Mouse (Mus musculus) limb, embryonic 11.5 days (tissue): ENCODE data around the gene Pex1. TPM values are rescaled to one million over a fixed set of nuclear protein-coding genes. Genes with fewer than 3 reads are reported as not detected.
A peak's percentile ranks its signal among the peaks of the same experiment; 100 is the strongest.
"Not testable (repeated sequence)": the region's sequence is repeated elsewhere in the genome, so short reads cannot be mapped to it uniquely, and the experiment has no call there.

Experiments
- ATAC-seq: fragments of 200-750 bp; cut with Nextera tagmentation; 2 replicates; pipeline ENCODE4 v1.8.0; 2017; ENCODE audit warnings: low read depth; ENCODE audit not compliant: insufficient number of reproducible peaks, low FRiP score, low TSS enrichment
- DNase-seq: peaks from one replicate; pipeline ENCODE4 v3.0.0-alpha.2; 2015; ENCODE audit warnings: low spot score
- H3K27ac ChIP-seq: fragments of 300-500 bp; sonication (generic); replicated peaks from 2 replicates; pipeline ENCODE4 v1.5.1; 2014; ENCODE audit warnings: low read depth, mild to moderate bottlenecking, low read length
- H3K27me3 ChIP-seq: fragments of 300-500 bp; sonication (generic); 2 replicates; pipeline ENCODE4 v1.6.1; 2014; ENCODE audit warnings: mild to moderate bottlenecking, low read length, mixed read lengths; ENCODE audit not compliant: control insufficient read depth, insufficient read depth
- H3K36me3 ChIP-seq: fragments of 300-500 bp; sonication (generic); 2 replicates; pipeline ENCODE4 v1.6.1; 2014; ENCODE audit warnings: mild to moderate bottlenecking, low read length, moderate library complexity, mixed read lengths; ENCODE audit not compliant: control insufficient read depth, insufficient read depth
- H3K4me1 ChIP-seq: fragments of 300-500 bp; sonication (generic); 2 replicates; pipeline ENCODE4 v1.6.1; 2014; ENCODE audit warnings: low read length, mixed read lengths; ENCODE audit not compliant: control insufficient read depth, insufficient read depth
- H3K4me2 ChIP-seq: fragments of 300-500 bp; sonication (generic); 2 replicates; pipeline ENCODE4 v1.6.1; 2014; ENCODE audit warnings: low read depth, mild to moderate bottlenecking, moderate library complexity; ENCODE audit not compliant: severe bottlenecking
- H3K4me3 ChIP-seq: fragments of 300-500 bp; sonication (generic); 2 replicates; pipeline ENCODE4 v1.5.1; 2014; ENCODE audit warnings: low read depth, low read length
- H3K9ac ChIP-seq: fragments of 300-500 bp; sonication (generic); 2 replicates; pipeline ENCODE4 v1.6.1; 2014; ENCODE audit warnings: mild to moderate bottlenecking, low read length
- H3K9me3 ChIP-seq: fragments of 300-500 bp; sonication (generic); 2 replicates; pipeline ENCODE4 v1.6.1; 2016; ENCODE audit warnings: low read length; ENCODE audit not compliant: control insufficient read depth
- WGBS: fragments of 180-500 bp; shearing (Covaris S2); extraction: QIAGEN DNeasy Blood & Tissue Kit; methylation state at CpG from one replicate; pipeline ENCODE4 v1.1.7; 2014; 5-methylcytosine and 5-hydroxymethylcytosine counted together
- polyA plus RNA-seq: library from polyadenylated mRNA; unstranded; fragments of >200 nt; fragmentation: Nextera tagmentation; extraction: Ambion mirVana; gene quantifications from 2 replicates; pipeline ENCODE4 v1.2.1, GENCODE M21; 2014

The Pex1 gene
- polyA plus RNA-seq, 1 experiment from 2014 or later: 17.4 TPM

GRCm38 (mm10) chr5:3646539-3646938 lies 50.7 kb downstream of the Pex1 start:
- 31% methylated on average over 6 of the region's 6 CpGs for whole genome bisulfite sequencing
- Histone ChIP-seq H3K9ac (peak overlapping the region; percentile 49; the same call in 1 of the 2 replicates), H3K4me3 (peak overlapping the region; percentile 88), H3K27me3 (no peaks in the 10 kb centered on the region), H3K27ac (no peak overlapping the region), H3K4me1 (peaks cover 5% of the 10 kb centered on the region; the same call in 1 of the 2 replicates), H3K36me3 (no peaks in the 10 kb centered on the region; the same call in 1 of the 2 replicates), H3K4me2 (peak overlapping the region; percentile 47), H3K9me3 (no peaks in the 10 kb centered on the region)
- ATAC-seq (no peak), DNase-seq (no peak)

DNA sequence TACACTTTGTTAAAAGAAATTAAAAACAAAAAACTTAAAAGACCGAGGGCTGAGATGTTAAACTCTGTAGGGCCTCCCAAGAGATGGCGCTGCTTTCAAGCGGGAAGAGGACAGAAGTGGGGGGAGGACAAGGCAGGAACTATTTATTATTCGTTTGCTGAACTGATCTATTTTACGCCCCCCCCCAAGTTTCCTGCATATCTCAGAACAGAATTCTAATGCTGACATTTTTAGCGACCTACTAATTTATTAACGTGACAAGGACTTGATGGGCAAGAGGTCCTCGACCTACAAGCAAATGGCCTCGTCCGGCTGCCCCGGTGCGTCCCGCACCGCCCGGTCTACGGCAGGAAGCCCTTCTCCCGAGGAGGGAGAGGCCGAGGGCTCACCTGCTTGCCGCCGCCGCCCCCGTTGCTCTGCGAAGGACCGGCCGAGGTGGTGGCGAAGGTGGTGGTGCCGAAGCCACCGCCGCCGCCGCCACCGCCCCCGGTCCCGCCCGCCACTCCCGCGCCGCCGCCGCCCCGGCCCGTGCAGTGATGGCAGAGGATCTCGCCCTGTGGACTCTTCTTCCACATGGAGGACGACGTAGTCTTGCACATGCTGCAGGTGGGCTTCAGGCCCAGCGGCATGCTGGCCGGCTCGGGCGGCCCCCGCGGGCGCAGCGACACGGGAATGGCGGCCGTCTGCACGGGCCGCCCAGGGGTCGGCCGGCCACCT lies 51.3 kb downstream of the Pex1 start:
- ATAC-seq: peak; percentile 74
- Histone ChIP-seq H3K9me3 (no peaks in the 10 kb centered on the region), H3K4me1 (peaks cover 5% of the 10 kb centered on the region; the same call in 1 of the 2 replicates), H3K9ac (peak overlapping the region; percentile 88), H3K4me3 (peak overlapping the region; percentile 88), H3K36me3 (no peaks in the 10 kb centered on the region), H3K4me2 (peak overlapping the region; percentile 47), H3K27ac (peak overlapping the region; percentile 86), H3K27me3 (no peaks in the 10 kb centered on the region)
- WGBS: 0% methylated on average over 36 of the region's 60 CpGs
- DNase-seq: peak; percentile 67

DNA sequence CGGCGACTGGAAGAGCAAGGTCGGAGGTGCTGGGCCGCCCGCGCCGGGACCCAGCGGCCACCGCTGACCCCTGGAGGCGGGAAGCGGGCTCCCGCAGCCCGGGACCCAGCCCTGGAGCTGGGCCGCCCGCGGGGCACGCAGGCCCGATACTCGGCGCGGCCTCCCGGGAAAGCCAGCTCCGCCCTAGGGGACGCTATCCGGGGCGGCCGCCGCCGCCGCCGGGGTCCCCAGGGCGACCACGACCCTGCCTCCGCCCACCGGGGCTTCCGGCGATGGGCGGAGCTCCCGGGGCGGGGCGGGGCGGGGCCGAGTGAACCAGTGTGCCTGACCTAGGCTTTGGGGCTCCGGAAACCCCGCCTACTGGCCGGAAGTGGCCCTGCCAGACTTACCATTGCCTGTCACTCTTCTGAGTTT lies 51.8 kb downstream of the Pex1 start:
- Histone ChIP-seq H3K4me3 (peak overlapping the region; percentile 88), H3K27me3 (no peaks in the 10 kb centered on the region), H3K27ac (peak overlapping the region; percentile 86), H3K9ac (peak overlapping the region; percentile 88), H3K4me1 (peaks cover 5% of the 10 kb centered on the region; the same call in 1 of the 2 replicates), H3K4me2 (peak overlapping the region; percentile 47), H3K36me3 (no peaks in the 10 kb centered on the region), H3K9me3 (no peaks in the 10 kb centered on the region)
- ATAC-seq (peak; percentile 96), DNase-seq (peak; percentile 92)
- WGBS: 0% methylated on average over 16 of the region's 46 CpGs

DNA sequence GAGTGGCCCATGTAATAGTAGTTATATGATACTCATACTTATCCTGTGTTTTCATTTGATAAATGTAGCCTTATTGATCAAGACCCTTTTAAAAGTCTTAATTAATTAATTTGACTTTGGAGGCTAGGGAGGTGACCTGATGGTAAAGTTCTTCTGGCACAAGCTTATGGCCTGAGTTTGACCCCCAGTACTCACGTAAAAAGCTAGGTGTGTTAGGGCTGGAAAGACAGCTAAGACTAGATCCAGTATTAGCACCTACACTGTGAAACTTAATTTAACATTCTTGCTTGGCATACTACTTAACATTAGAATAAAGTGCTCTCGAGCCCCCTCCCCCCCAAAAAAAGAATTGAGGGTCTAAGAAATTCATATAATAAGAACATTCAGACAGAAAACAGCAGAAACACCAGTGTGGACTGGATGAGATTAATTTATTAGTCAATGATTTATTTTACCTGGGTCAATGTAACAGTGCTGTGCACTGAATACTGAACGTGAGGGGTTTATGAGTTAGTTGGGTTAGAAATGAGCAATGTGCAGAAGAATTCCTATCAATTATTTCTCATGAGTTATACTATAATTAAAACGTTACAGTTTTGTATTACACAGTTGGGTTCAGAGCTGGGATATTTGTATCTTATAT lies 52.5 kb downstream of the Pex1 start:
- WGBS: 44% methylated on average over 4 of the region's 4 CpGs
- ATAC-seq: peak; percentile 31; the same call in 1 of the 2 replicates
- no peak overlapping the region; the same call in 1 of the 2 replicates for H3K4me3 ChIP-seq
- H3K9ac ChIP-seq: no peak overlapping the region
- H3K9me3 ChIP-seq: no peaks in the 10 kb centered on the region
- H3K4me1 ChIP-seq: peaks cover 5% of the 10 kb centered on the region; the same call in 1 of the 2 replicates
- DNase-seq: no peak
- H3K27me3 ChIP-seq: no peaks in the 10 kb centered on the region
- no peak overlapping the region for H3K27ac ChIP-seq
- H3K36me3 ChIP-seq: no peaks in the 10 kb centered on the region
- no peak overlapping the region for H3K4me2 ChIP-seq

- no peaks in the 10 kb centered on the region for H3K9me3 ChIP-seq
- WGBS: 72% methylated on average over 4 of the region's 4 CpGs
- no peak overlapping the region for H3K4me3 ChIP-seq
- no peak overlapping the region for H3K4me2 ChIP-seq
- H3K9ac ChIP-seq: no peak overlapping the region
- no peak overlapping the region for H3K27ac ChIP-seq
- no peaks in the 10 kb centered on the region for H3K36me3 ChIP-seq
- ATAC-seq (no peak), DNase-seq (no peak)
- no peaks in the 10 kb centered on the region for H3K27me3 ChIP-seq
- peaks cover 5% of the 10 kb centered on the region; the same call in 1 of the 2 replicates for H3K4me1 ChIP-seq
Measured at GRCm38 (mm10) chr5:3648849-3649210, 53.0 kb downstream of the Pex1 start.

DNA sequence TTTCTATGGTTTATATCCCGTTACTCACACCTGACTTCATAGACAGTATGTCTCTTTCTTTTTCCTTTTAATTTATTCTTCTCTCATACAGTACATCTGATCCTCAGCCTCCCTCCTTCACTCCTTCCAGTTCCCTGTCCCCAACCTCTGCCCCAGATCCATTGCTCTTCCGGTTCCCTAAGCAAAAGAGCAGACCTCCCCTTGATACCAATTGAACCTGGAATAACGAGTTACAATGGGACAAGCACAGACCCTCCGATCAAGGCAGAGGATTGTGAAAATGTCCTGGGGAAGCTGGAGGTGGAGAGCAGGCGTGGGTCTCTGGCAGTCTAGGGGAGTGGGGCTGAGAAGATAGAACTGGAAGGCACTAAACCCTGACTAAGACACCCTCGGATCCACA lies 55.0 kb downstream of the Pex1 start, which contains the start of gene Tmbim7:
Gene Tmbim7, plus strand, starts transcription at position 301 of the 400 bp plus-strand sequence.
- Histone ChIP-seq H3K9ac (no peak within 1 kb of the TSS), H3K4me1 (no peaks in the 10 kb centered on the region), H3K4me2 (no peak within 1 kb of the TSS), H3K27ac (no peak within 1 kb of the TSS), H3K9me3 (no peaks in the 10 kb centered on the region), H3K27me3 (no peaks in the 10 kb centered on the region), H3K4me3 (no peak within 1 kb of the TSS), H3K36me3 (no peaks in the 10 kb centered on the region)
- ATAC-seq (no peak), DNase-seq (no peak)
- 81% methylated on average over 6 of the region's 6 CpGs for WGBS

- 85% methylated on average over 5 of the region's 5 CpGs for WGBS
- Histone ChIP-seq H3K27me3 (no peaks in the 10 kb centered on the region), H3K9ac (no peak overlapping the region), H3K4me1 (no peaks in the 10 kb centered on the region), H3K4me2 (no peak overlapping the region), H3K4me3 (no peak overlapping the region), H3K36me3 (no peaks in the 10 kb centered on the region), H3K27ac (no peak overlapping the region), H3K9me3 (no peaks in the 10 kb centered on the region)
- no peak for DNase-seq
- ATAC-seq: no peak
Measured at GRCm38 (mm10) chr5:3651621-3652020, 55.8 kb downstream of the Pex1 start.

GRCm38 (mm10) chr5:3652903-3653575 lies 57.2 kb downstream of the Pex1 start:
- not testable (repeated sequence) for ATAC-seq, H3K27ac ChIP-seq, H3K27me3 ChIP-seq, H3K9me3 ChIP-seq, DNase-seq, H3K4me2 ChIP-seq, H3K36me3 ChIP-seq, H3K9ac ChIP-seq, H3K4me3 ChIP-seq, H3K4me1 ChIP-seq
- 95% methylated on average over 14 of the region's 25 CpGs for WGBS
